Mouse (Mus musculus): ENCODE measurements at regions not wholly inside any gene's neighbourhood (a gene's known extent, or its start where the extent isn't known, plus 50 kb on each side); places are given as distances from the start of the nearest gene placed in this dataset.

GRCm38 (mm10) chr5:77488969-77489368 lies 81.1 kb upstream of the Igfbp7 start:
- WGBS = 79% methylated on average over 5 of the region's 5 CpGs
- H3K4me1 ChIP-seq (ENCODE audit: control insufficient read depth, insufficient read depth, low read length) = peaks cover 6% of the 10 kb centered on the region
- DNase-seq (ENCODE audit: low spot score, missing footprints) (no peak), ATAC-seq (ENCODE audit: low FRiP score) (no peak)
- no peak overlapping the region for H3K27ac ChIP-seq (ENCODE audit: low read depth, low read length)
- no peak overlapping the region for H3K4me2 ChIP-seq
- H3K27me3 ChIP-seq (ENCODE audit: control insufficient read depth, insufficient read depth, low read length) = no peaks in the 10 kb centered on the region
- no peak overlapping the region for H3K9ac ChIP-seq (ENCODE audit: low read length)
- H3K36me3 ChIP-seq (ENCODE audit: control insufficient read depth, insufficient read depth, low read length) = no peaks in the 10 kb centered on the region
- no peak overlapping the region for H3K4me3 ChIP-seq (ENCODE audit: low read depth, low read length)
- H3K9me3 ChIP-seq (ENCODE audit: control insufficient read depth, low read length) = no peaks in the 10 kb centered on the region

- Histone ChIP-seq H3K4me1 (ENCODE audit: control insufficient read depth, insufficient read depth, low read length) (peaks cover 6% of the 10 kb centered on the region), H3K27ac (ENCODE audit: low read depth, low read length) (no peak overlapping the region), H3K9me3 (ENCODE audit: control insufficient read depth, low read length) (no peaks in the 10 kb centered on the region), H3K36me3 (ENCODE audit: control insufficient read depth, insufficient read depth, low read length) (no peaks in the 10 kb centered on the region), H3K4me2 (peak overlapping the region; percentile 37), H3K9ac (ENCODE audit: low read length) (peak overlapping the region; percentile 49), H3K4me3 (ENCODE audit: low read depth, low read length) (no peak overlapping the region), H3K27me3 (ENCODE audit: control insufficient read depth, insufficient read depth, low read length) (no peaks in the 10 kb centered on the region)
- ATAC-seq (ENCODE audit: low FRiP score) (peak; percentile 78), DNase-seq (ENCODE audit: low spot score, missing footprints) (peak; percentile 87)
- WGBS = 11% methylated on average over 19 of the region's 19 CpGs
Measured at GRCm38 (mm10) chr5:77487837-77488827, 80.3 kb upstream of the Igfbp7 start.

DNA sequence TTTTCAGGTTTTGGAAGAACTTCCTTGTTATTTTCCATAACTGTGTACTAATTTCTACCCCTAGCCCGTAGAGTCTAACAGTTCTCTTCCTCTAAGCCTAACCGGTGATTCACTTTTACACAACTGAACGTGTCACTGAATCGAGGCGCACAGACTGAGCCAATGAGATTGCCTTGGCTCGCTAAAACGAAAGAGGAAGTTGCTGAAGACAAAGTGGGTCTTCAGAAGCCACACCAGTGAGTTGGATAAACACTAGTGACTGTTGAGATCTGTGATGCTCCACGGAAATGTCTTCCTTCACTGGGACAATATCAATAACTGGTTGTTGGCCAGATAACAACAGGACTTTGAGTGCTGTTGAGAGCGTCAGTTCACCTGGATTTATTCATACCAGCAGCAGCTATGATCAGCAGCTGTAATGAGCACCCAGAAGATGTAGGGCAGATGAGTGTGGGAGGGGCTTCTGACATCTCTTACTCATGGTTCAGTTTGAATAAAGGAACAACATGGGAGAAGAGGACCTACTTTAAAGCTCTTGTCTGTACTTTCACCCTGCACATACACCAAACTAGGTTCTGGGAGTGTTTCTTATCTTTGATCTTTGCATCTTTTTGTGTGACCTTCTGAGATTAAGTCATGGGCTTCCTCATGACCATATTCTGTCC lies 75.3 kb upstream of the Igfbp7 start:
- no peak overlapping the region for H3K4me2 ChIP-seq
- H3K4me1 ChIP-seq (ENCODE audit: control insufficient read depth, insufficient read depth, low read length) = peaks cover 4% of the 10 kb centered on the region
- H3K4me3 ChIP-seq (ENCODE audit: low read depth, low read length) = no peak overlapping the region
- ATAC-seq (ENCODE audit: low FRiP score) = no peak
- no peaks in the 10 kb centered on the region for H3K27me3 ChIP-seq (ENCODE audit: control insufficient read depth, insufficient read depth, low read length)
- H3K9me3 ChIP-seq (ENCODE audit: control insufficient read depth, low read length) = no peaks in the 10 kb centered on the region
- H3K36me3 ChIP-seq (ENCODE audit: control insufficient read depth, insufficient read depth, low read length) = no peaks in the 10 kb centered on the region
- no peak for DNase-seq (ENCODE audit: low spot score, missing footprints)
- no peak overlapping the region for H3K27ac ChIP-seq (ENCODE audit: low read depth, low read length)
- no peak overlapping the region for H3K9ac ChIP-seq (ENCODE audit: low read length)
- WGBS = 93% methylated on average over 9 of the region's 9 CpGs

DNA sequence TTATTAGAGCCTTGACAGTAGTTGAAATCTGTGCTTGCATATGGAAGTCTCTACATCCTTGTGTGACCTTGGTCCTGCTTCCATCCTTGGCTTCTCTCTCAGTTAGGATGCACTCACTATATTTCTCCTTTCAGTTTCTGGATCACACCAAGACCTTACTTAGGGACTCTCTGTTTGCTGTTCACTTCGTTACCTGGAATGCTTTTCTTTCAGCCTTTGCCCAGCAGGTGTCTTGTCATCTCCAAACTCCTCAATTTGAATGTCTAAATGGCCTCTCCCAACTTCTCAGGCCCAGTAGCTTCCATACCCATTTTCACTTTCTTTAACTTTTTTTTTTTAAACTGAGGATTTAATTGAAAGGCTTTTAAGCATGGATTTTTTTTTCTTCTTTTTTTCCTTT lies 74.0 kb upstream of the Igfbp7 start:
- Histone ChIP-seq H3K4me3 (ENCODE audit: low read depth, low read length) (no peak overlapping the region), H3K9me3 (ENCODE audit: control insufficient read depth, low read length) (no peaks in the 10 kb centered on the region), H3K27ac (ENCODE audit: low read depth, low read length) (no peak overlapping the region), H3K4me1 (ENCODE audit: control insufficient read depth, insufficient read depth, low read length) (no peaks in the 10 kb centered on the region), H3K4me2 (no peak overlapping the region), H3K9ac (ENCODE audit: low read length) (no peak overlapping the region), H3K36me3 (ENCODE audit: control insufficient read depth, insufficient read depth, low read length) (no peaks in the 10 kb centered on the region), H3K27me3 (ENCODE audit: control insufficient read depth, insufficient read depth, low read length) (no peaks in the 10 kb centered on the region)
- WGBS = 47% methylated on average over 1 of the region's 1 CpGs
- ATAC-seq (ENCODE audit: low FRiP score) (no peak), DNase-seq (ENCODE audit: low spot score, missing footprints) (no peak)

DNA sequence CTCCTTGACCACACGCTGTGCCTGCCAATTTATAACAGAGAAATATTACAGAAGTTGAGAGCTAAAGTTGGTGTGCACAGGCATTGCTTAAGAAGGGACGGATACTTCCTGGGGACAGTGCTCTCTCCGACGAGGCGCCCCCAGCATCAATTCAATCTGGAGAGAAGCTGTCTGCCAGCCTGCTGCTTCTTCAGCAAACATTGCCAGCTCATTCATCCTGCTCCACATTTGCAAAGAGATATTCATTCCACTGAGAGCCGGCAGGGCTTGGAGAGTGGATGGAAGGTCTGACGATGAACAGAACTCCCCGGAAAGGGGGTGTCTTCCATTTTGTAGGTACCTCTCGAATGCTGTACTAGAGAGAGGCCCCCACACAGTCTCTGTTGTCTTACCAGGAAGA lies 70.0 kb upstream of the Igfbp7 start:
- DNase-seq (ENCODE audit: low spot score, missing footprints) = no peak
- WGBS = 80% methylated on average over 9 of the region's 9 CpGs
- ATAC-seq (ENCODE audit: low FRiP score) = no peak
- H3K27me3 ChIP-seq (ENCODE audit: control insufficient read depth, insufficient read depth, low read length) = no peaks in the 10 kb centered on the region
- H3K36me3 ChIP-seq (ENCODE audit: control insufficient read depth, insufficient read depth, low read length) = no peaks in the 10 kb centered on the region
- no peak overlapping the region for H3K4me3 ChIP-seq (ENCODE audit: low read depth, low read length)
- H3K4me1 ChIP-seq (ENCODE audit: control insufficient read depth, insufficient read depth, low read length) = no peaks in the 10 kb centered on the region
- no peak overlapping the region for H3K4me2 ChIP-seq
- H3K9me3 ChIP-seq (ENCODE audit: control insufficient read depth, low read length) = no peaks in the 10 kb centered on the region
- H3K27ac ChIP-seq (ENCODE audit: low read depth, low read length) = no peak overlapping the region
- H3K9ac ChIP-seq (ENCODE audit: low read length) = no peak overlapping the region

DNA sequence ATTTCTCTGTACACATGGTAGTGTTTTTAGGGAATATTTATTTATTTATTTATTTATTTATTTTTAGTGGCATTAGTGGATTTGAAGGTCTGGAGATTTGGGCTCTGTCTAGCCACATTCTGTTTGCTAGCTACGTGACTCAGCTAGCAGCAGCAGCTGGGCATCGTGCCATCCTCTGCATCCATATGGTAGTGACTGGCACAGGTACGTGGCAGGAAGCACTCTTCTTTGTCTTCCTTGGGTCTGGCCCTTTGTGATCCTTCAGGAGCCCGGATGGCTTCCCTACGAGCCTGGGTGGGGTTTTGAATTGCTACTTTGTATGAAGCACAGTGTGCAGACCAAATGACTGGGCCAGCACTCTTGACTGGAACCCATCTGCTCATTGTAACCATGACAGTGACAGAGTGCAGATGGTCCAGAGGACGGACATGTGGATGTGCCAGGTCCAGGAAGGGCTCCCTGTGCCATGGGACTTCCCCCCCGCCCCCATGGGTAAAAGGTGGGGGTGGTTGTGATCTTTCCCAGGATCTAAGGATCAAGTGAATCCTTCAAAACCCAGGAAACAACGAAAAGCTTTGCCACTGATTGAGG lies 66.2 kb upstream of the Igfbp7 start:
- 89% methylated on average over 8 of the region's 8 CpGs for WGBS
- Histone ChIP-seq H3K27ac (ENCODE audit: low read depth, low read length) (no peak overlapping the region), H3K4me1 (ENCODE audit: control insufficient read depth, insufficient read depth, low read length) (no peaks in the 10 kb centered on the region), H3K9ac (ENCODE audit: low read length) (no peak overlapping the region), H3K9me3 (ENCODE audit: control insufficient read depth, low read length) (no peaks in the 10 kb centered on the region), H3K27me3 (ENCODE audit: control insufficient read depth, insufficient read depth, low read length) (no peaks in the 10 kb centered on the region), H3K36me3 (ENCODE audit: control insufficient read depth, insufficient read depth, low read length) (no peaks in the 10 kb centered on the region), H3K4me3 (ENCODE audit: low read depth, low read length) (no peak overlapping the region), H3K4me2 (no peak overlapping the region)
- no peak for ATAC-seq (ENCODE audit: low FRiP score)
- DNase-seq (ENCODE audit: low spot score, missing footprints) = no peak

- DNase-seq (ENCODE audit: low spot score, missing footprints) (no peak), ATAC-seq (ENCODE audit: low FRiP score) (no peak)
- 90% methylated on average over 15 of the region's 15 CpGs for WGBS
- no peaks in the 10 kb centered on the region for H3K27me3 ChIP-seq (ENCODE audit: control insufficient read depth, insufficient read depth, low read length)
- H3K9ac ChIP-seq (ENCODE audit: low read length) = no peak overlapping the region
- no peaks in the 10 kb centered on the region for H3K9me3 ChIP-seq (ENCODE audit: control insufficient read depth, low read length)
- H3K4me3 ChIP-seq (ENCODE audit: low read depth, low read length) = no peak overlapping the region
- H3K27ac ChIP-seq (ENCODE audit: low read depth, low read length) = no peak overlapping the region
- H3K36me3 ChIP-seq (ENCODE audit: control insufficient read depth, insufficient read depth, low read length) = no peaks in the 10 kb centered on the region
- no peak overlapping the region for H3K4me2 ChIP-seq
- H3K4me1 ChIP-seq (ENCODE audit: control insufficient read depth, insufficient read depth, low read length) = no peaks in the 10 kb centered on the region
Measured at GRCm38 (mm10) chr5:77469236-77469766, 61.5 kb upstream of the Igfbp7 start.

DNA sequence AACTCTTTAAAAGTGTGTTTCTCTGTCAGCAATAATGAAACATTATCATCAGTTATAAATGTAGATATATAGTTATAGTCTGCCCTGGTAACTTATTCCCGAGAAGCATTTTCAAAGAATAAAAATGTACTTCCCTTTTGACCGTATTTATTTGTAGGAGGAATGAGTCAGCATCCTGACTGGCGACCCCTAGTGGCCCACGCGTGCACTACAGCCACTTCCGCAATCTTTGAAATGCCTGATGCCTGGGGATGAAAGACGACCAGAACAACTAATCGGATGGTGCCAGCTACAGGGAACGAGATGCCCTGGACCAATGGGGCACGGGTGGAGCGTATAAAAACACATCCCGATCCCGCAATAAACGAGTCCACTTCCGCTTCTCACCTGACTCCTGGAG lies 60.6 kb upstream of the Igfbp7 start:
- Histone ChIP-seq H3K27ac (ENCODE audit: low read depth, low read length) (no peak overlapping the region), H3K4me1 (ENCODE audit: control insufficient read depth, insufficient read depth, low read length) (no peaks in the 10 kb centered on the region), H3K9me3 (ENCODE audit: control insufficient read depth, low read length) (no peaks in the 10 kb centered on the region), H3K9ac (ENCODE audit: low read length) (no peak overlapping the region), H3K4me2 (no peak overlapping the region), H3K36me3 (ENCODE audit: control insufficient read depth, insufficient read depth, low read length) (no peaks in the 10 kb centered on the region), H3K27me3 (ENCODE audit: control insufficient read depth, insufficient read depth, low read length) (no peaks in the 10 kb centered on the region), H3K4me3 (ENCODE audit: low read depth, low read length) (no peak overlapping the region)
- 66% methylated on average over 15 of the region's 15 CpGs for WGBS
- no peak for ATAC-seq (ENCODE audit: low FRiP score)
- DNase-seq (ENCODE audit: low spot score, missing footprints) = peak; percentile 92
